In genomic region chr3:96254683-96255355, GRCm38 (mm10) we compare ENCODE assay signal across 13 mouse cellular contexts. TPM values are rescaled to one million over a fixed set of nuclear protein-coding genes. Genes with fewer than 3 reads are reported as not detected.
DNase-seq lines count a peak whose midpoint lies in the region; ATAC-seq and TF ChIP-seq lines count a peak whose summit lies in the region.
"Had no signal": no experiment of that assay in that cellular context is flagged by ENCODE, and none has a peak within 500 bp of the region (broad histone marks: within the 10 kb centered on the region; RNA-seq: fewer than 3 reads in every experiment).

No protein-coding gene starts in this region.

- H3K27me3 ChIP-seq in heart, embryonic 11.5 days (ENCODE audit: control insufficient read depth, insufficient read depth, low read length) = no peaks in the 10 kb centered on the region
- no peaks in the 10 kb centered on the region for H3K27me3 ChIP-seq in CH12.LX (replicated peaks)
- peaks cover 5% of the 10 kb centered on the region; the same call in 1 of the 2 replicates for H3K27me3 ChIP-seq in limb, embryonic 13.5 days

- dilution Hi-C loops in CH12.LX (cut with MboI; ENCODE audit: extremely low pct_ligation_motif_present, extremely low pct_unique_long_range_greater_than_20kb, low sequenced_read_pairs) = no loop called here

- no peak for TF ChIP-seq RAD21 in CH12.LX (IDR thresholded peaks at IDR 0.05; ENCODE audit: low read depth, low read length)

- WGBS in heart, embryonic 11.5 days (ENCODE audit: insufficient replicate concordance) = 20% methylated on average over 10 of the region's 10 CpGs
- WGBS in limb, embryonic 13.5 days = 42% methylated on average over 10 of the region's 10 CpGs

- H3K27ac ChIP-seq in heart, embryonic 11.5 days (ENCODE audit: low read depth, low read length) = no peak overlapping the region
- H3K27ac ChIP-seq in CH12.LX (ENCODE audit: insufficient read depth, low read depth) = peak overlapping the region; percentile 53
- no peak overlapping the region for H3K27ac ChIP-seq in limb, embryonic 13.5 days

- TF ChIP-seq CTCF in CH12.LX (conservative IDR thresholded peaks at IDR 0.05 in 1 of 2, IDR thresholded peaks at IDR 0.05 in 1 of 2; ENCODE audit: low read depth in 2 of 2, low read length in 2 of 2) = no peak

- in situ Hi-C loops in CH12.LX (cut with MboI; ENCODE audit: low pct_ligation_motif_present, low pct_unique_long_range_greater_than_20kb, low sequenced_read_pairs) = no loop called here

- no peak for TF ChIP-seq EP300 in CH12.LX (IDR thresholded peaks at IDR 0.05; ENCODE audit: low read length)

- H3K4me2 ChIP-seq in heart, embryonic 11.5 days = peak overlapping the region; percentile 24; the same call in 1 of the 2 replicates
- H3K4me2 ChIP-seq in CH12.LX (ENCODE audit: insufficient read depth, low read depth, poor library complexity, severe bottlenecking) = no peak overlapping the region
- H3K4me2 ChIP-seq in limb, embryonic 13.5 days (replicated peaks) = peak overlapping the region; percentile 21; the same call in 1 of the 2 replicates

- no peak overlapping the region for H3K4me3 ChIP-seq in heart, embryonic 11.5 days (ENCODE audit: low read depth, low read length)
- no peak overlapping the region for H3K4me3 ChIP-seq in CH12.LX (replicated peaks in 1 of 3; ENCODE audit: low read depth in 2 of 3, low read length in 2 of 3, poor library complexity in 1 of 3)
- H3K4me3 ChIP-seq in limb, embryonic 13.5 days = no peak overlapping the region
- H3K4me3 ChIP-seq: myocyte had no signal

- H3K36me3 ChIP-seq in heart, embryonic 11.5 days (ENCODE audit: control insufficient read depth, insufficient read depth, low read length) = no peaks in the 10 kb centered on the region
- no peaks in the 10 kb centered on the region for H3K36me3 ChIP-seq in CH12.LX (replicated peaks in 1 of 2; ENCODE audit: control insufficient read depth in 1 of 2, insufficient read depth in 1 of 2, low read length in 1 of 2)
- no peaks in the 10 kb centered on the region for H3K36me3 ChIP-seq in limb, embryonic 13.5 days

- 0 out of 2 replicates have a peak overlapping the region, but pooled peaks have one; percentile 39 for H3K9ac ChIP-seq in heart, embryonic 11.5 days (ENCODE audit: low read depth, low read length)
- H3K9ac ChIP-seq in CH12.LX (ENCODE audit: insufficient read depth, low read depth) = peak overlapping the region; percentile 22
- no peak overlapping the region for H3K9ac ChIP-seq in limb, embryonic 13.5 days

- no peaks in the 10 kb centered on the region for H3K79me2 ChIP-seq in CH12.LX (replicated peaks; ENCODE audit: control insufficient read depth, extremely low read depth, insufficient read depth, poor library complexity, severe bottlenecking)

- no peak for ATAC-seq in heart, embryonic 11.5 days (replicated peaks; ENCODE audit: insufficient number of reproducible peaks, low FRiP score, low TSS enrichment)
- ATAC-seq in limb, embryonic 13.5 days (ENCODE audit: low FRiP score, low read depth) = no peak

- H3K9me3 ChIP-seq in heart, embryonic 11.5 days (replicated peaks; ENCODE audit: control insufficient read depth, low read length) = no peaks in the 10 kb centered on the region
- no peaks in the 10 kb centered on the region for H3K9me3 ChIP-seq in CH12.LX (replicated peaks; ENCODE audit: low read length)
- H3K9me3 ChIP-seq in limb, embryonic 13.5 days = no peaks in the 10 kb centered on the region

- DNase-seq in heart, adult 8-10 months (ENCODE audit: low spot score) = no peak
- DNase-seq in CH12.LX (ENCODE audit: extremely low read depth) = no peak
- peak; percentile 58 for DNase-seq in brain, adult 2 months (ENCODE audit: low read depth, low spot score)
- no peak for DNase-seq in adrenal gland, postnatal 25 days
- DNase-seq in lung, postnatal 25 days (ENCODE audit: low spot score) = no peak
- DNase-seq in gastrocnemius, postnatal 10 days = no peak
- DNase-seq: cerebellum, adult 11-12 months; heart, adult 18-20 months had no signal

- H3K4me1 ChIP-seq in heart, embryonic 11.5 days (ENCODE audit: control insufficient read depth, insufficient read depth, low read length) = no peaks in the 10 kb centered on the region
- peaks cover 8 to 32% of the 10 kb centered on the region in 2 experiments for H3K4me1 ChIP-seq in CH12.LX (ENCODE audit: control insufficient read depth in 1 of 2, insufficient read depth in 2 of 2)
- H3K4me1 ChIP-seq in limb, embryonic 13.5 days = peaks cover 18% of the 10 kb centered on the region

- TF ChIP-seq POLR2A in CH12.LX (IDR thresholded peaks at IDR 0.05; ENCODE audit: low read depth, low read length) = peak; percentile 51; the same call in 1 of the 2 replicates

TF ChIP-seq in CH12.LX, 34 proteins besides CTCF, POLR2A, EP300 and RAD21:
- TF ChIP-seq TCF12 (IDR thresholded peaks at IDR 0.05; ENCODE audit: low read depth, low read length) (peak; percentile 43; the same call in 1 of the 2 replicates), CHD1 (IDR thresholded peaks at IDR 0.05; ENCODE audit: low read depth, low read length) (peak; percentile 96), ZKSCAN1 (IDR thresholded peaks at IDR 0.05; ENCODE audit: borderline replicate concordance, low read depth, low read length) (no peak), ELF1 (IDR thresholded peaks at IDR 0.05; ENCODE audit: low read depth, low read length) (peak; percentile 59), HCFC1 (IDR thresholded peaks at IDR 0.05; ENCODE audit: low read depth, low read length) (peak; percentile 73), NELFE (IDR thresholded peaks at IDR 0.05; ENCODE audit: low read depth, low read length) (no peak), TBP (conservative IDR thresholded peaks at IDR 0.05; ENCODE audit: low read depth, low read length) (0 out of 2 replicates have a peak, but pooled peaks have one; percentile 25), IRF4 (IDR thresholded peaks at IDR 0.05; ENCODE audit: low read depth, low read length) (no peak)

RNA-seq across cellular contexts. Expression of gene Hist2h4, which starts 8.3 kb away (rescaled TPM):
- polyA plus RNA-seq in heart, embryonic 11.5 days (2014; fragmentation: Nextera tagmentation; extraction: Ambion mirVana) = 1.3 and 2.7 TPM in 2 replicates
- total RNA-seq in heart, adult 8-10 months (2022) = 10 to 100 TPM; 10.8 to 16.2 (median 12.3) TPM
- 116 and 130 TPM in 2 replicates for total RNA-seq in CH12.LX (2012; rRNA removed)
- 1.0 and 2.5 TPM in 2 replicates for total RNA-seq in CH12.LX (2014; rRNA removed)
- polyA plus RNA-seq in CH12.LX (2012; ENCODE audit: insufficient read length, low read depth) = 0.20 and 0.91 TPM in 2 replicates
- 15.5 and 16.9 TPM in 2 replicates for polyA plus RNA-seq in limb, embryonic 13.5 days (2015; fragmentation: Nextera tagmentation; extraction: Ambion mirVana)
- total RNA-seq in adrenal gland, postnatal 25 days (2021) = 30.2 and 32.3 TPM in 2 replicates
- total RNA-seq in gastrocnemius, postnatal 10 days (2021) = 10 to 100 TPM; 40.0 to 46.5 TPM

RNA-seq across cellular contexts. Expression of gene Hist2h3c1, which starts 8.3 kb away (rescaled TPM):
- 0.66 and 1.2 TPM in 2 replicates for polyA plus RNA-seq in heart, embryonic 11.5 days (2014; fragmentation: Nextera tagmentation; extraction: Ambion mirVana)
- total RNA-seq in heart, adult 8-10 months (2022) = not detected
- total RNA-seq in CH12.LX (2012; rRNA removed) = 0.67 and 1.4 TPM in 2 replicates
- 1.2 and 1.4 TPM in 2 replicates for total RNA-seq in CH12.LX (2014; rRNA removed)
- 0.33 and 0.34 TPM in 2 replicates for polyA plus RNA-seq in CH12.LX (2012; ENCODE audit: insufficient read length, low read depth)
- 0.73 TPM in 1 of 2 replicates, not detected in the other for polyA plus RNA-seq in limb, embryonic 13.5 days (2015; fragmentation: Nextera tagmentation; extraction: Ambion mirVana)
- 1.9 TPM in 1 of 2 replicates, not detected in the other for total RNA-seq in adrenal gland, postnatal 25 days (2021)
- total RNA-seq in gastrocnemius, postnatal 10 days (2021) = 1 to 10 TPM in 1 of 2 experiments, under 1 TPM in 1; 0.43 to 1.8 TPM
- total RNA-seq: heart, adult 18-20 months had no signal
- polyA plus RNA-seq: limb, embryonic 11.5 days; myocyte; testis, adult 2 months had no signal

RNA-seq across cellular contexts. Expression of gene Hist2h2aa1, which starts 9.5 kb away (rescaled TPM):
- 7.9 and 13.4 TPM in 2 replicates for polyA plus RNA-seq in heart, embryonic 11.5 days (2014; fragmentation: Nextera tagmentation; extraction: Ambion mirVana)
- total RNA-seq in heart, adult 8-10 months (2022) = 10 to 100 TPM in 3 of 4 experiments, 1 to 10 TPM in 1; 8.5 to 81.5 (median 26.6) TPM
- total RNA-seq in CH12.LX (2012; rRNA removed) (1,248 and 1,515 TPM in 2 replicates), CH12.LX (2014; rRNA removed) (48.1 and 113 TPM in 2 replicates)
- 0.64 and 0.98 TPM in 2 replicates for polyA plus RNA-seq in CH12.LX (2012; ENCODE audit: insufficient read length, low read depth)
- 19.0 and 30.4 TPM in 2 replicates for polyA plus RNA-seq in limb, embryonic 13.5 days (2015; fragmentation: Nextera tagmentation; extraction: Ambion mirVana)
- 17.4 TPM in 1 of 2 replicates, not detected in the other for total RNA-seq in adrenal gland, postnatal 25 days (2021)
- 10 to 100 TPM; 10.2 to 16.2 TPM for total RNA-seq in gastrocnemius, postnatal 10 days (2021)
- polyA plus RNA-seq: myocyte had no signal

RNA-seq across cellular contexts. Expression of gene Hist2h3b, which starts 13.6 kb away (rescaled TPM):
- polyA plus RNA-seq in heart, embryonic 11.5 days (2014; fragmentation: Nextera tagmentation; extraction: Ambion mirVana) = 24.3 and 29.5 TPM in 2 replicates
- total RNA-seq in heart, adult 8-10 months (2022) = 10 to 100 TPM; 12.2 to 24.7 (median 15.9) TPM
- total RNA-seq in CH12.LX (2012; rRNA removed) (1,287 and 1,421 TPM in 2 replicates), CH12.LX (2014; rRNA removed) (18.3 and 39.4 TPM in 2 replicates)
- polyA plus RNA-seq in CH12.LX (2012; ENCODE audit: insufficient read length, low read depth) = 7.2 and 12.1 TPM in 2 replicates
- polyA plus RNA-seq in limb, embryonic 13.5 days (2015; fragmentation: Nextera tagmentation; extraction: Ambion mirVana) = 85.5 and 91.9 TPM in 2 replicates
- total RNA-seq in adrenal gland, postnatal 25 days (2021) = 114 and 165 TPM in 2 replicates
- total RNA-seq in gastrocnemius, postnatal 10 days (2021) = 100 to 1,000 TPM; 371 to 396 TPM

RNA-seq across cellular contexts. Expression of gene Hist2h2bb, which starts 14.7 kb away (rescaled TPM):
- 6.6 and 7.1 TPM in 2 replicates for polyA plus RNA-seq in heart, embryonic 11.5 days (2014; fragmentation: Nextera tagmentation; extraction: Ambion mirVana)
- 10 to 100 TPM; 28.0 to 42.3 (median 33.7) TPM for total RNA-seq in heart, adult 8-10 months (2022)
- total RNA-seq in CH12.LX (2012; rRNA removed) = 2,265 and 2,866 TPM in 2 replicates
- 36.0 and 51.9 TPM in 2 replicates for total RNA-seq in CH12.LX (2014; rRNA removed)
- 1.6 and 4.1 TPM in 2 replicates for polyA plus RNA-seq in CH12.LX (2012; ENCODE audit: insufficient read length, low read depth)
- 13.3 and 15.5 TPM in 2 replicates for polyA plus RNA-seq in limb, embryonic 13.5 days (2015; fragmentation: Nextera tagmentation; extraction: Ambion mirVana)
- 138 and 170 TPM in 2 replicates for total RNA-seq in adrenal gland, postnatal 25 days (2021)
- total RNA-seq in gastrocnemius, postnatal 10 days (2021) = 100 to 1,000 TPM; 371 to 420 TPM
